Mouse (Mus musculus): Measurements from ENCODE around the gene Chit1. TPM values are rescaled to one million over a fixed set of nuclear protein-coding genes. Genes with fewer than 3 reads are reported as not detected.

Gene Chit1
- polyA plus RNA-seq, 1 experiment from 2014 or later: 0.15 TPM

- H3K4me3 ChIP-seq (ENCODE audit: low read depth, low read length): no peak overlapping the region
- no peaks in the 10 kb centered on the region for H3K36me3 ChIP-seq (ENCODE audit: control insufficient read depth, insufficient read depth, low read length)
- 49% methylated on average over 2 of the region's 2 CpGs for WGBS
- DNase-seq (ENCODE audit: low spot score) (no peak), ATAC-seq (ENCODE audit: insufficient read depth, low FRiP score, low TSS enrichment) (no peak)
- H3K4me1 ChIP-seq (ENCODE audit: control insufficient read depth, insufficient read depth, low read length): peaks cover 3% of the 10 kb centered on the region; the same call in 1 of the 2 replicates
- H3K27me3 ChIP-seq (ENCODE audit: control insufficient read depth, insufficient read depth, low read length): no peaks in the 10 kb centered on the region
- no peak overlapping the region for H3K27ac ChIP-seq (ENCODE audit: low read depth, low read length)
- no peak overlapping the region for H3K4me2 ChIP-seq (ENCODE audit: low read depth)
- no peaks in the 10 kb centered on the region for H3K9me3 ChIP-seq (ENCODE audit: control insufficient read depth, low read length)
- no peak overlapping the region for H3K9ac ChIP-seq (ENCODE audit: low read length)
Measured at GRCm38 (mm10) chr1:134195117-134195516, 84.1 kb downstream of the Chit1 start.

DNA sequence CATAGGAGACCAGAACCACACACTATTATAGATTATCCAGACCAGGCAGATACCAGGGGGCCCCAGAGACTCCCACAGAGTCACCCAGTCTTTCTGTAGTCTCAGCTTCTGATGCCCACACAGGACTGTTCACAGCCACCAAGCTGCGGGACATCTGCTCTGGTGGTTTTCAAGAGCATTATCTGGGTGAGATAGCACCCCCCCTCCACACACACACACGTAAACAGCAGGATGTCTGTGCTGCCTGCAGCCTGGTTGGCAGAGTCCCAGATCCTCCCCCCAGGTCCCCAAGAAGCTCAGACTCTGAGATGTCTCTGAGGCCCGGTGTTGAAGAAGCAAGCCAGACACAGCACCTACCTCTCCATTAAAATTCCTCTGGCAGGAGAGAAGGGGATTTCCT is 84.5 kb downstream of the Chit1 start:
- H3K4me1 ChIP-seq (ENCODE audit: control insufficient read depth, insufficient read depth, low read length): peaks cover 3% of the 10 kb centered on the region; the same call in 1 of the 2 replicates
- no peak overlapping the region for H3K4me3 ChIP-seq (ENCODE audit: low read depth, low read length)
- no peak overlapping the region for H3K4me2 ChIP-seq (ENCODE audit: low read depth)
- H3K27ac ChIP-seq (ENCODE audit: low read depth, low read length): no peak overlapping the region
- H3K27me3 ChIP-seq (ENCODE audit: control insufficient read depth, insufficient read depth, low read length): no peaks in the 10 kb centered on the region
- 63% methylated on average over 3 of the region's 3 CpGs for WGBS
- no peaks in the 10 kb centered on the region for H3K36me3 ChIP-seq (ENCODE audit: control insufficient read depth, insufficient read depth, low read length)
- no peak overlapping the region for H3K9ac ChIP-seq (ENCODE audit: low read length)
- no peaks in the 10 kb centered on the region for H3K9me3 ChIP-seq (ENCODE audit: control insufficient read depth, low read length)
- DNase-seq (ENCODE audit: low spot score): no peak
- ATAC-seq (ENCODE audit: insufficient read depth, low FRiP score, low TSS enrichment): no peak

- ATAC-seq (ENCODE audit: insufficient read depth, low FRiP score, low TSS enrichment) (no peak), DNase-seq (ENCODE audit: low spot score) (no peak)
- no peak overlapping the region for H3K4me2 ChIP-seq (ENCODE audit: low read depth)
- peaks cover 3% of the 10 kb centered on the region; the same call in 1 of the 2 replicates for H3K4me1 ChIP-seq (ENCODE audit: control insufficient read depth, insufficient read depth, low read length)
- no peak overlapping the region for H3K4me3 ChIP-seq (ENCODE audit: low read depth, low read length)
- no peaks in the 10 kb centered on the region for H3K27me3 ChIP-seq (ENCODE audit: control insufficient read depth, insufficient read depth, low read length)
- H3K9ac ChIP-seq (ENCODE audit: low read length): no peak overlapping the region
- H3K9me3 ChIP-seq (ENCODE audit: control insufficient read depth, low read length): no peaks in the 10 kb centered on the region
- WGBS: 66% methylated on average over 4 of the region's 4 CpGs
- H3K36me3 ChIP-seq (ENCODE audit: control insufficient read depth, insufficient read depth, low read length): no peaks in the 10 kb centered on the region
- no peak overlapping the region for H3K27ac ChIP-seq (ENCODE audit: low read depth, low read length)
Measured at GRCm38 (mm10) chr1:134195979-134196378, 84.9 kb downstream of the Chit1 start.

DNA sequence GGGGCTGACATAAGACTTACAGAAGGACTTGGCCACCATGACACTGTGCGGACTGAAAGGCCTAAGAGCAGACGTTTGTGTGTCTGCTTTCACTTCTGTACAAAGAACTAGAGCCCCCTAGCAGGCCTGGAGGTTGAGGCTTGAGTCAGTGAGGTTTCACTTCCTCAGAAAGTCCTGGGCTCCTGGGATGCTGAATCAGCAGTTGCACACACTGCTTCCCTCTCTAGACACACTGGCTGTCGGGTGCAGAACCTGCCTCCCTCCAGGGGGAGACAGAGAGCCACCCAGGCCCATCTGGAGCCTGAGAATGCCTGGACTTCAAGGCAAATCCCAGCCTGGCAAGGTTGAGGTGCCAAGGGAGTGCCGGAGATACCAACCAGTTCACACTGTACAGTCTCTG is 85.3 kb downstream of the Chit1 start:
- no peak overlapping the region for H3K27ac ChIP-seq (ENCODE audit: low read depth, low read length)
- ATAC-seq (ENCODE audit: insufficient read depth, low FRiP score, low TSS enrichment): no peak
- DNase-seq (ENCODE audit: low spot score): peak; percentile 44
- no peaks in the 10 kb centered on the region for H3K9me3 ChIP-seq (ENCODE audit: control insufficient read depth, low read length)
- H3K4me3 ChIP-seq (ENCODE audit: low read depth, low read length): no peak overlapping the region
- no peaks in the 10 kb centered on the region for H3K36me3 ChIP-seq (ENCODE audit: control insufficient read depth, insufficient read depth, low read length)
- no peak overlapping the region for H3K9ac ChIP-seq (ENCODE audit: low read length)
- 79% methylated on average over 4 of the region's 4 CpGs for WGBS
- H3K4me1 ChIP-seq (ENCODE audit: control insufficient read depth, insufficient read depth, low read length): peaks cover 3% of the 10 kb centered on the region; the same call in 1 of the 2 replicates
- no peaks in the 10 kb centered on the region for H3K27me3 ChIP-seq (ENCODE audit: control insufficient read depth, insufficient read depth, low read length)
- H3K4me2 ChIP-seq (ENCODE audit: low read depth): no peak overlapping the region

DNA sequence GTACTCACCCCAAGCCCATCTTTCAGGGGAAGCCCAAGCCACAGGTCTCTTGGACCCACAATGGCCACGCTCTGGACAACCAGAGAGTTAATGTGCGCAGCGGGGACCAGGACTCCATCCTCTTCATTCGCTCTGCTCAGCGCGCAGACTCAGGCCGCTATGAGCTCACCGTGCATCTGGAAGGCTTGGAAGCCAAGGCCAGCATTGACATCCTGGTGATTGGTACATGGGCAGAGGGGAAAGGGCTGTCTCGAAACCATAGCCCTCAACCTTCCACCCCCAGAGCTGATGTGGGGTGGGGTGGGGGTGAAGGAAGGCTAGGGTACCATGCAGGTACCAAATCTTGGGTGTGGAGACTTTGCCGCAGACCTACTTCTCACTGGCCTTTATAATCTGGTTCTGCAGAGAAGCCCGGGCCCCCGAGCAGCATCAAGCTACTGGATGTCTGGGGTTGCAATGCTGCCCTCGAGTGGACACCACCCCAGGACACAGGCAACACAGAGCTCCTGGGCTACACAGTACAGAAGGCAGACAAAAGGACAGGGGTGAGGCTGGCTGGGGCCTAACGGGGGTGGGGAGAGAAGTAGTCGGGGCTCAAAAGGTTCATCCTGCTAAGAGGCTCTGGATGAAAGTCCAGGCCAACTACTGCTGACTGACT is 86.4 kb downstream of the Chit1 start:
- no peaks in the 10 kb centered on the region for H3K36me3 ChIP-seq (ENCODE audit: control insufficient read depth, insufficient read depth, low read length)
- WGBS: 87% methylated on average over 15 of the region's 15 CpGs
- H3K27me3 ChIP-seq (ENCODE audit: control insufficient read depth, insufficient read depth, low read length): no peaks in the 10 kb centered on the region
- no peak for DNase-seq (ENCODE audit: low spot score)
- no peak for ATAC-seq (ENCODE audit: insufficient read depth, low FRiP score, low TSS enrichment)
- no peak overlapping the region for H3K9ac ChIP-seq (ENCODE audit: low read length)
- no peaks in the 10 kb centered on the region for H3K9me3 ChIP-seq (ENCODE audit: control insufficient read depth, low read length)
- no peak overlapping the region for H3K4me3 ChIP-seq (ENCODE audit: low read depth, low read length)
- no peak overlapping the region for H3K27ac ChIP-seq (ENCODE audit: low read depth, low read length)
- peaks cover 3% of the 10 kb centered on the region; the same call in 1 of the 2 replicates for H3K4me1 ChIP-seq (ENCODE audit: control insufficient read depth, insufficient read depth, low read length)
- H3K4me2 ChIP-seq (ENCODE audit: low read depth): no peak overlapping the region

GRCm38 (mm10) chr1:134198197-134198995 is 87.4 kb downstream of the Chit1 start:
- no peaks in the 10 kb centered on the region; the same call in 1 of the 2 replicates for H3K4me1 ChIP-seq (ENCODE audit: control insufficient read depth, insufficient read depth, low read length)
- no peak overlapping the region for H3K9ac ChIP-seq (ENCODE audit: low read length)
- no peak for ATAC-seq (ENCODE audit: insufficient read depth, low FRiP score, low TSS enrichment)
- H3K27ac ChIP-seq (ENCODE audit: low read depth, low read length): no peak overlapping the region
- DNase-seq (ENCODE audit: low spot score): no peak
- H3K4me3 ChIP-seq (ENCODE audit: low read depth, low read length): no peak overlapping the region
- whole genome bisulfite sequencing: 84% methylated on average over 12 of the region's 12 CpGs
- no peak overlapping the region for H3K4me2 ChIP-seq (ENCODE audit: low read depth)
- H3K9me3 ChIP-seq (ENCODE audit: control insufficient read depth, low read length): no peaks in the 10 kb centered on the region
- H3K36me3 ChIP-seq (ENCODE audit: control insufficient read depth, insufficient read depth, low read length): no peaks in the 10 kb centered on the region
- no peaks in the 10 kb centered on the region for H3K27me3 ChIP-seq (ENCODE audit: control insufficient read depth, insufficient read depth, low read length)

DNA sequence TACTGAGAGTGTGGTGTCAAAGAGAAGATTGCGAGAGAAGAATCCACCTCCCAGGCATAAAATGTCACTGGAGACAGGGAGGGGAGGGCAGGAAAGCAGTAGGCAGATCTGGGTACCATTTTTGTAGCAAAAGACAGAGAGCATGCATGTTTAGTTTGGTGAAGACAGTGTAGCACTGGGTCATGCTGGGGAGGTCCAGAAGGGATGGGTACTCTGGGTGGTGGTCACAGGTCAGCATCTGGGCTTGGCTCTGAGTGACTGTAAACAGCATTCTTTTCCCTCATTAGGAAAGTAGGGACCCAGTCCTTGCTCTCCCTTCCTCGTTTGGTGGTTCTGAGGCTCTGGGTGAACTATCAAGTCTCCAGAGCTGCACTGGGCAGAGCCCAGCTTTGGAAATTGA is 89.4 kb downstream of the Chit1 start:
- Histone ChIP-seq H3K36me3 (ENCODE audit: control insufficient read depth, insufficient read depth, low read length) (no peaks in the 10 kb centered on the region), H3K4me3 (ENCODE audit: low read depth, low read length) (no peak overlapping the region), H3K4me1 (ENCODE audit: control insufficient read depth, insufficient read depth, low read length) (no peaks in the 10 kb centered on the region; the same call in 1 of the 2 replicates), H3K4me2 (ENCODE audit: low read depth) (no peak overlapping the region), H3K27ac (ENCODE audit: low read depth, low read length) (no peak overlapping the region), H3K27me3 (ENCODE audit: control insufficient read depth, insufficient read depth, low read length) (no peaks in the 10 kb centered on the region), H3K9ac (ENCODE audit: low read length) (no peak overlapping the region), H3K9me3 (ENCODE audit: control insufficient read depth, low read length) (no peaks in the 10 kb centered on the region)
- 62% methylated on average over 2 of the region's 2 CpGs for WGBS
- DNase-seq (ENCODE audit: low spot score) (no peak), ATAC-seq (ENCODE audit: insufficient read depth, low FRiP score, low TSS enrichment) (no peak)
